ENCODE assay signal across 9 mouse cellular contexts in genomic region chr10:61476440-61477165, GRCm38 (mm10). TPM values are rescaled to one million over a fixed set of nuclear protein-coding genes. Genes with fewer than 3 reads are reported as not detected.
DNase-seq lines count a peak whose midpoint lies in the region; ATAC-seq lines count a peak whose summit lies in the region.
"Had no signal": no experiment of that assay in that cellular context is flagged by ENCODE, and none has a peak within 500 bp of the region (broad histone marks: within the 10 kb centered on the region; RNA-seq: fewer than 3 reads in every experiment).

No protein-coding gene starts in this region.

- DNase-seq in lung, postnatal 10 days = no peak
- DNase-seq in heart, postnatal 4 days = peak; percentile 44
- DNase-seq in midbrain, embryonic 10.5 days (ENCODE audit: low spot score) = no peak
- DNase-seq in layer of hippocampus, adult 9-10 months (ENCODE audit: low spot score) = no peak
- DNase-seq in adrenal gland, postnatal 14 days = no peak

- H3K4me3 ChIP-seq in lung, embryonic 16.5 days (ENCODE audit: low read length) = peak overlapping the region; percentile 93
- H3K4me3 ChIP-seq in midbrain, embryonic 10.5 days = peak overlapping the region; percentile 90

- H3K27me3 ChIP-seq in lung, embryonic 16.5 days (ENCODE audit: control insufficient read depth, insufficient read depth, low read depth, low read length) = no peaks in the 10 kb centered on the region
- H3K27me3 ChIP-seq in midbrain, embryonic 10.5 days (ENCODE audit: low read depth, poor library complexity, severe bottlenecking) = peaks cover 23% of the 10 kb centered on the region

- 4% methylated on average over 15 of the region's 15 CpGs for WGBS in lung, embryonic 16.5 days
- WGBS in midbrain, embryonic 10.5 days = 3% methylated on average over 15 of the region's 15 CpGs

- peak overlapping the region; percentile 95 for H3K4me2 ChIP-seq in lung, embryonic 16.5 days (ENCODE audit: low read depth, low read length)

- ATAC-seq in lung, embryonic 16.5 days (ENCODE audit: low read depth) = no peak
- 0 out of 2 replicates have a peak, but pooled peaks have one; percentile 4 for ATAC-seq in erythroid progenitor cell, adult 5-6 weeks (replicated peaks; ENCODE audit: low FRiP score, poor library complexity, severe bottlenecking)
- ATAC-seq in megakaryocyte-erythroid progenitor cell, adult 5-6 weeks (replicated peaks; ENCODE audit: low FRiP score, low TSS enrichment, poor library complexity, severe bottlenecking) = no peak; the same call in 1 of the 2 replicates

- H3K4me1 ChIP-seq in lung, embryonic 16.5 days (replicated peaks; ENCODE audit: control insufficient read depth, insufficient read depth, low read length) = peaks cover 16% of the 10 kb centered on the region
- peaks cover 30% of the 10 kb centered on the region for H3K4me1 ChIP-seq in midbrain, embryonic 10.5 days

- peak overlapping the region; percentile 81 for H3K9ac ChIP-seq in lung, embryonic 16.5 days (ENCODE audit: low read length)

- peak overlapping the region; percentile 55; the same call in 1 of the 2 replicates for H3K27ac ChIP-seq in lung, embryonic 16.5 days (ENCODE audit: low read length)
- H3K27ac ChIP-seq in midbrain, embryonic 10.5 days (replicated peaks) = peak overlapping the region; percentile 93

- no peaks in the 10 kb centered on the region for H3K9me3 ChIP-seq in lung, embryonic 16.5 days (ENCODE audit: control insufficient read depth, low read length)
- no peaks in the 10 kb centered on the region for H3K9me3 ChIP-seq in midbrain, embryonic 10.5 days (replicated peaks)

- H3K36me3 ChIP-seq in lung, embryonic 16.5 days (ENCODE audit: control insufficient read depth, insufficient read depth, low read length) = no peaks in the 10 kb centered on the region
- no peaks in the 10 kb centered on the region for H3K36me3 ChIP-seq in midbrain, embryonic 10.5 days

RNA-seq across cellular contexts. Expression of gene Lrrc20, which starts 1.0 kb away (rescaled TPM):
- polyA plus RNA-seq in lung, embryonic 16.5 days (2015; fragmentation: Nextera tagmentation; extraction: Ambion mirVana) = 7.5 and 8.7 TPM in 2 replicates
- 2.2 and 5.4 TPM in 2 replicates for total RNA-seq in erythroid progenitor cell, adult 5-6 weeks (2015; ENCODE audit: low replicate concordance)
- 2.5 and 2.6 TPM in 2 replicates for total RNA-seq in erythroid progenitor cell, adult 5-6 weeks (2017; ENCODE audit: low replicate concordance)
- total RNA-seq in heart, postnatal 4 days (2021) = 10 to 100 TPM; 16.4 to 17.1 TPM
- 10.1 and 12.1 TPM in 2 replicates for polyA plus RNA-seq in midbrain, embryonic 10.5 days (2016; fragmentation: Nextera tagmentation; extraction: Ambion mirVana)
- total RNA-seq in adrenal gland, postnatal 14 days (2021) = 11.7 and 15.5 TPM in 2 replicates
- 14.3 and 19.5 TPM in 2 replicates for total RNA-seq in megakaryocyte-erythroid progenitor cell, adult 5-6 weeks (2014; fragmentation: Nextera tagmentation)
- total RNA-seq in megakaryocyte-erythroid progenitor cell, adult 5-6 weeks (2017) = 8.0 and 10.9 TPM in 2 replicates

RNA-seq across cellular contexts. Expression of gene Eif4ebp2, which starts 24.1 kb away (rescaled TPM):
- polyA plus RNA-seq in lung, embryonic 16.5 days (2015; fragmentation: Nextera tagmentation; extraction: Ambion mirVana) = 58.4 and 58.5 TPM in 2 replicates
- total RNA-seq in erythroid progenitor cell, adult 5-6 weeks (2015; ENCODE audit: low replicate concordance) = 69.2 and 88.4 TPM in 2 replicates
- total RNA-seq in erythroid progenitor cell, adult 5-6 weeks (2017; ENCODE audit: low replicate concordance) = 9.1 and 9.5 TPM in 2 replicates
- 10 to 100 TPM; 95.4 to 95.9 TPM for total RNA-seq in heart, postnatal 4 days (2021)
- polyA plus RNA-seq in midbrain, embryonic 10.5 days (2016; fragmentation: Nextera tagmentation; extraction: Ambion mirVana) = 85.4 and 89.4 TPM in 2 replicates
- 109 and 114 TPM in 2 replicates for total RNA-seq in adrenal gland, postnatal 14 days (2021)
- 170 and 205 TPM in 2 replicates for total RNA-seq in megakaryocyte-erythroid progenitor cell, adult 5-6 weeks (2014; fragmentation: Nextera tagmentation)
- total RNA-seq in megakaryocyte-erythroid progenitor cell, adult 5-6 weeks (2017) = 11.5 and 16.3 TPM in 2 replicates

RNA-seq across cellular contexts. Expression of gene Nodal, which starts 58.8 kb away (rescaled TPM):
- 0.16 and 0.20 TPM in 2 replicates for polyA plus RNA-seq in lung, embryonic 16.5 days (2015; fragmentation: Nextera tagmentation; extraction: Ambion mirVana)
- not detected in 2 replicates for total RNA-seq in erythroid progenitor cell, adult 5-6 weeks (2015; ENCODE audit: low replicate concordance)
- total RNA-seq in erythroid progenitor cell, adult 5-6 weeks (2017; ENCODE audit: low replicate concordance) = not detected in 2 replicates
- under 1 TPM; 0.24 to 0.32 TPM for total RNA-seq in heart, postnatal 4 days (2021)
- 0.25 and 0.26 TPM in 2 replicates for polyA plus RNA-seq in midbrain, embryonic 10.5 days (2016; fragmentation: Nextera tagmentation; extraction: Ambion mirVana)
- total RNA-seq in adrenal gland, postnatal 14 days (2021) = not detected in 2 replicates
- total RNA-seq in megakaryocyte-erythroid progenitor cell, adult 5-6 weeks (2014; fragmentation: Nextera tagmentation) = not detected in 2 replicates
- not detected in 2 replicates for total RNA-seq in megakaryocyte-erythroid progenitor cell, adult 5-6 weeks (2017)
- total RNA-seq: neutrophil, adult 5-6 weeks had no signal
